Mouse (Mus musculus): Measurements from ENCODE around the gene Wls.

Gene Wls

DNA sequence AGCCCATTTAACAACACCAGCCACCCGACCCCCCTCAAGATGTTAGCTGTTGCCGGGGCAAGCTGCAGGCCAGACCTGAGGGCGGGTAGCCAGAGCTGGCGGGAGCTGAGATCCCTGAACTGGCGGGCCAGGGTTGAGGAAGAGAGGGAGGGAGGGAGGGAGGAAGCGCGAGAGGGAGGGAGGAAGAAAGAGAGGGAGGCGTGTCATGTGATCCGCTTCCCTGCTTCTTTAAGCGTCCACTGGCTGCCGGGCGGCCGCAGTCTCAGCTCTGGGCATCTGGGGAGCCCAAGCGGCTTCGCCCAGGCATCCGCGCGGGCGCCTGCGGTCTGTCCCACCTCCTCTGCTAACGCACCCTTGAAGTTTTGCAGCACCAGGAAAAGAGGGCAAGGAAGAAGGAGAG is at the start of gene Wls:
Gene Wls (plus strand): TSS at position 192 of the 400 bp plus-strand sequence.
- peak; percentile 79 for DNase-seq

DNA sequence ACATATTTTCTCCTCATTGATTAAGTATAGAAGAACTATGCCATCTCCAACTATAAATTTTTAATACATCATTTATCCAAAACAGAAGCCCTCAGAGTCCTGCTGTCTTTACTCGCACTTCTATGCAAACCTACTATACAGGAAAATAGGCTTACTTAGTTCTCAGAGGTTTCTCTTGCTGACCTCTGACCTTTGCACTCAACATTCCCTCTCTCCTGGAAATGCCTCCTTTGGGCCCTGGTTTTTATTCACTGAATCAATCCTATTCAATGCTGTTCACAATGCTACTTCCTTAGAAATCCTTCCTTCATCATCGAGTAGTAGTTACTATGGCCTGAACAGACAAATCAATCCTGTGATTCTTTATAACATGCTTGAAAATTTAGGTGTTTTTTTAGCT is 49.7 kb upstream of the Wls start:
- no peak for DNase-seq

GRCm38 (mm10) chr3:159831535-159831934 is 7.9 kb upstream of the Wls start:
- no peak for DNase-seq

GRCm38 (mm10) chr3:159840002-159840816 is 737 bp downstream of the Wls start:
- DNase-seq = peak; percentile 72

DNA sequence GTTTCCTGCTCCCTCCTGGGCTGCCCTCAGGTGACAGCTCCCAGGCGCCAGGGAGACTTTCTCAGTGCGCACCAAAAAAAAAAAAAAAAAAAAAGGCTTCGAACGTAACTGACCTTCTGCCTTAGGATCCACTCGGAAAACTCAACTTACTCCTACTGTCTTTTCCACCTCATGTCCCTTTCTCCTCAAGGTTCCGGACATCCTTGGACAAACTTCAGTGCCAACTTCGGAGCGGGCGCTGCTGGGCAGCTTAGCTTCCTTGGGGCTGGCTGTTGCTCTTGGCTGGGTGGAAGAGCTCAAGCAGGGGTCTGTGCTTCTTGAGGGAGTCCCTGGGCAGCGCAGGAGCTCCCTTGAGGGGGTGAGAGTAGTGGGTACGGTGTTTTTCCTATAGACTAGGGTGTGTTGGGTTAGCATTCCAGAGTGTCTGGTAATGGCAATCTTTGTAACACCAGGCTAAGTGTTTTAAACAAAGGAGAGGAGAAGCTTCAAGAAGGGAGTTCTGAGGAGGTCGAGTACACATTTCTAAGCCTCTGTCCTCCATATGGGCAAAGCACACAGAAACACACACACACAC is 1.4 kb downstream of the Wls start:
- DNase-seq = peak; percentile 21

GRCm38 (mm10) chr3:159841458-159841857 is 2.0 kb downstream of the Wls start:
- peak; percentile 8 for DNase-seq

GRCm38 (mm10) chr3:159843135-159843534 is 3.7 kb downstream of the Wls start:
- DNase-seq = no peak

DNA sequence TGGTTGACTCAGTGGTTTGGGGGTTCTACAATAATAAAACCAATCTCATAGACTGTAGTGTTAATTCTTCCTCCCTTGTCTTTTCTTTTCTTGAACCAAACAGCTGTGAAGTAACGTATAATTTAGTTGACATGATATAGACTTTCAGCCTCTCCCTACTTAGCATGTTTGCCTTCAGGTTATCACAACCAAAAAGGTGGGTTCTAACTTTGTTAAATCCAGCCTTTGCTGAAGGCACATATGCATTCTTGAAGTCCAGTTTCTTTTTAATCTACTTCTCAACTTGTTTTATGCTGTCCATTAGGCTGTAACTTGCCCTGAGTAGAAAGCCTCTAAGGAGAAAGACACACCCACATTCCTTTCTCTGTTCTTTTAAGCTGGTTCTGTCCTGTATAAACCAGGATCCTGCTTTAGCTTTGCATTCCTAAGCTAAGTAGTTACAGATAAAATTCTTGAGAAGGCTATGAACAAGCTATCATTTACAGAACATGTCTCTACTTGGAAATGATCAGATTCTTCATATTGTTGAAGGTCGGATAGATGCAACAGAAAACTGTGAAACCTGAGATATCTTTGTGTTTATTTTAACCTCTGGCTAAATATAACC is 8.0 kb downstream of the Wls start:
- no peak for DNase-seq

- no peak for DNase-seq
Measured at GRCm38 (mm10) chr3:159848156-159848555, 8.7 kb downstream of the Wls start.

DNA sequence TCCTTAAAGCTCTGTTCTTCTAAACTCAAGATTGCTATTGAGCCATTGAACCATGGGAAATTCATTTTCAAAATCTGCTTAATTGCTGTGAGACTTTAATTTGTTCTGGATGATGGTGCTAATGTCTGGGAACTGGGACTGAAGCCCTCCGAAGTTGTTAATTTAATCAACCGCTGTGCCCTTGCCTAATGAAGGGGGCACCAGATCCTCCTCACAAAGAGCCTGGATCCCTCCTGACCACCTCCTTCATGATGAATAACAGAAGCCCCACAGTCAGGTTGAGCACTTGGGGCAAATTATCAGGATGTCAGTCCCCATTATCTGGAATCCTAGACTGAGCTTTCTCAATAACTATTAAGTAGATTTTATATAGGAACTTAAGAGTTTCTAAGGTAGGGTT is 12.0 kb downstream of the Wls start:
- no peak for DNase-seq

GRCm38 (mm10) chr3:159851980-159852379 is 12.5 kb downstream of the Wls start:
- no peak for DNase-seq

DNA sequence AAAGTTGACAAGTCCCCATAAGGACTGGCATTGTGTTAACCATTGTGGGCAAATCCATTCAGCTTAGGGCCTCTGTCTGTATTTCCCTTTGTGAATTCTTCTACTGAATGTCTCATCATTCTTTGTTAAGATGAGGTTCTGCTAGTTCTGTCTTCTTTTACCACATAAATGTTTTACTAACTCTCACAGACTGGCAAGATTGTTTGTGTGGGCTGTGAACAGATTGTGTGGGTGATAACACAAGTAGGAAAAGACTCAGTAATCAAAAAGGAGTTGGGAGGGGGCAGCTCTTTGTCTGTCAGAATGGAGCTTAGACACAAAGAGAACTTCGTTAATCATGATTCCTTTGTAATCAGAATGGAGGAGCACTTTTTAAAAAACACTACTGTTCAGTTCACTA is 17.6 kb downstream of the Wls start:
- DNase-seq = no peak

DNA sequence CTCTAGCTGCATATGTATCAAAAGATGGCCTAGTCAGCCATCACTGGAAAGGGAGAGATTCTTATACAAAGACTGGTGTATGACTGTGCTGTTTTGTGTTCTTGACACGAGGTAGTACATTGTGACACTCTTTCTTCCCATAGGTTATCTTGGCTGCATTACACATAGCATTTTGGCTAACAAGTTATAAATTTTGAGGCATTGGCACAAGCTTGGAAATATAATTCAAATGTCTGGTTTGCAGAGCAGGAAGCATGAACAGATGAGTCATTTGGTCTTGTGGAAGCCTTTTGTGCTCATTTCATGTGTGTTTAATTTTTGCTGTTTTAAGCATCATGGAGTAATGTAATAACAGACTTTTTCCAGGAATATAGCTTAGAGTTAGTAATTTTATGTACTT is 26.2 kb downstream of the Wls start:
- DNase-seq = no peak

GRCm38 (mm10) chr3:159878983-159879382 is 39.5 kb downstream of the Wls start:
- no peak for DNase-seq

- DNase-seq = no peak
Measured at GRCm38 (mm10) chr3:159883325-159883724, 43.9 kb downstream of the Wls start.

DNA sequence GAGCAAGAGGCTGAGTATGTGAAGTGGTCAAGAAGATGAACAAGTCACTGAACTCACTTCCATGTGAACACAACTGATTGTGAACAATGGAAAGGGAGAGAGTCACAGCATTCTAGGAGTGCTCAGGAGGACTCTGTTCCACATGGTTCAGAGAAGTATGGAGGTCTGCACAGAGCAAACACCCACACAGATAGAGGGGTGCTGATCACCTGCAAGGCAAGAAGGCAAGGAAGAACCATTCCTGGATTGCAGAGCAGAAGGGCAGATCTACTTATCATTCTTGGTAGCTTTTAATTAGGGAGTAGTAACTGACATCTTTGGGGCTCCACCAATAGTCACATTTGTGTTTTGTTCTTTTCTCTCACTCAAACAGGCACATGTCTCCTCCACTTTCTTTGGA is 45.3 kb downstream of the Wls start:
- no peak for DNase-seq

DNA sequence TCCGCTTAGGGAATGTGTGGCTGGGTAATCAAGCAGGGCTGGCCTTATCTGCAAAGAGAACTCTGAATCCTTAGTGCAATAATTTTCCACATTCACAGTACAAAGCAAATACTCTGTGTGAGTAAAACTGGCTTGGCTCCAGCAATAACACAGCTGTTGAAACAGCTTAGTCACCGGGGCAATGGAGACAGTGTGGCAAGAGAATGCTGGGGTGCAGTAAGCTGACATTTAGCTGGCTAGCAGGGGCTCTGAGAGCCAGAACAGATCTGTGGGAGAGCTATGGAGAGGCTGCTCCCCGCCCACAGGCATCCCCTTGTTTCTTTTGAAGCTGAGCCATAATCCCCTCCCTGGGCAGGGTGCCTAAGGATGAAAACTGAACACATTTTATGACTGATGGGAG is 45.8 kb downstream of the Wls start:
- peak; percentile 50 for DNase-seq

DNA sequence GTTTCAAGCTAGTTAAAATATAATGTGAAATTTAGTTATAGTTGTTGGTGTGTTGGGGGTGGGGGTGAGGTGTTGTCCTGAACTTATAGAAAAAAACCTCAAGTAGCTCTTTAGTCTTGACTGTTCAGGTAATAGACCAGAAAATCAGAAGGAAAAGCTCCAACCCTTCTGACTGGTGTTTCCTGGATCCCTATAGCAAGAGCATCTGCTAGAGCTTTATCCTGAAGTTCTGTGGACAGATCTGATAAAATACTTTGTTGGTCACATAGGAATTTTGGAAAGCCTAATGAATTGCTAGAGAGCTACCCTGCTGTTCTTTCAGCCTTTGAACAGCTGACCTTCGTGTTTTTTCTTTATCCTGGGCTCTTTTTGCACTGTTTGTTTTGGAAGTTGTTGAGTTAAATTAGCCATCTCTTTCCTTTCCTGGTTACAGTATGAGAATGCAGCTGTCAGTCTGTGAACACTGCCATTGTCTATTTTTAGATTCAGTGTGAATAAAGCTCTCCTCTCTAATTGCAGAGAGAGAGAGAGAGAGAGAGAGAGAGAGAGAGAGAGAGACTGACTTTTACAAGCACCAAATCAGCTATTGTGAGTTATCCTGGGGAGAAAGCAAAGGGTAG is 46.4 kb downstream of the Wls start:
- DNase-seq = no peak

GRCm38 (mm10) chr3:159890176-159891056 is 50.9 kb downstream of the Wls start:
- DNase-seq = no peak

GRCm38 (mm10) chr3:159891057-159891752 is 51.7 kb downstream of the Wls start:
- no peak for DNase-seq

GRCm38 (mm10) chr3:159907329-159907728 is 67.9 kb downstream of the Wls start:
- no peak for DNase-seq

All from kidney, adult 11 months (tissue).